12 mouse cellular contexts compared by ENCODE assay signal in the genomic region with DNA sequence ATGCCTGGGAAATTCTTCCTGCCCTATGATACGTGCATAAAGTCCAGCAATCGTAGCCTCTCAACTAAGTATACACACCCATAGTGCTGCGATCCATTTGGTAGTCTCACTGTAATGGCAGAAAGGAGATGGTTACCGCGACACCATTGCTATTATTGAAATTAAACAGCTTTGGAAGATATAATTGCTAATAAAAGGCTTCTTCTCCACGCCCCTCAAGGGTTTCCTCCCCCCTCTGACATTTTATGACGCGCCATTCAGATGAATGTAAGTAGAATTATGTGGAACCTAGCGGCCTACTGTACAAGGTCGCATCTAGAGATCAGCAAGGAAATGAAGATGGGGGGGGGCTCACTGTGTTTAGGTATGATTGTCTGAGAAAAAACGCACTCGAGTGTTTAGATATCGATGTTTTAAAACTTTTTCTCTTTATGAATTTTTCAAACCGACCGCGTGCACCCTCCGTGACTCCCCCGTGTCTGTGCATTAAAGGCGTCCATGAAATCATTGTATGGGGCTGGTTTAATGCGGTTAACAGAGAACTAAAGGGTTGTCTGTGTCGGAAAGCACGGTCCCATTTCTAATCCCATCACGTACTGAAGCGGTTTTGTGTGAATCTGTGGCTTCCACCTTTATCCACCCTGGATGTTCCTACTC.
A peak's percentile ranks its signal among the peaks of the same experiment; 100 is the strongest.
DNase-seq lines count a peak whose midpoint lies in the region; ATAC-seq lines count a peak whose summit lies in the region.
"Had no signal": no experiment of that assay in that cellular context is flagged by ENCODE, and none has a peak within 500 bp of the region (broad histone marks: within the 10 kb centered on the region; RNA-seq: fewer than 3 reads in every experiment).

No protein-coding gene starts in this region.

- peak overlapping the region; percentile 87 for H3K4me3 ChIP-seq in forebrain, embryonic 12.5 days (replicated peaks)
- H3K4me3 ChIP-seq in midbrain, embryonic 11.5 days (ENCODE audit: low read depth, low read length) = peak overlapping the region; percentile 46
- H3K4me3 ChIP-seq: heart, adult 2 months; intestine, embryonic 15.5 days; stomach, embryonic 15.5 days had no signal

- no peaks in the 10 kb centered on the region for H3K36me3 ChIP-seq in forebrain, embryonic 12.5 days (replicated peaks)
- H3K36me3 ChIP-seq in midbrain, embryonic 11.5 days (ENCODE audit: control insufficient read depth, insufficient read depth, low read length) = no peaks in the 10 kb centered on the region
- H3K36me3 ChIP-seq: intestine, embryonic 15.5 days; lung, embryonic 15.5 days; stomach, embryonic 15.5 days had no signal

- H3K4me1 ChIP-seq in forebrain, embryonic 12.5 days = peaks cover 2% of the 10 kb centered on the region; the same call in 1 of the 2 replicates
- peaks cover 22% of the 10 kb centered on the region for H3K4me1 ChIP-seq in midbrain, embryonic 11.5 days (ENCODE audit: control insufficient read depth, insufficient read depth, low read length)
- H3K4me1 ChIP-seq: intestine, embryonic 15.5 days; stomach, embryonic 15.5 days had no signal

- H3K27ac ChIP-seq in forebrain, embryonic 12.5 days = peak overlapping the region; percentile 100
- peak overlapping the region; percentile 10; the same call in 1 of the 2 replicates for H3K27ac ChIP-seq in midbrain, embryonic 11.5 days (ENCODE audit: low read depth, low read length)
- H3K27ac ChIP-seq: heart, adult 2 months; intestine, embryonic 15.5 days; lung, embryonic 15.5 days; stomach, embryonic 15.5 days had no signal

- H3K27me3 ChIP-seq in forebrain, embryonic 12.5 days = 0 out of 2 replicates have a peak, but pooled peaks cover 5% of the 10 kb centered on the region
- H3K27me3 ChIP-seq in midbrain, embryonic 11.5 days (ENCODE audit: control insufficient read depth, insufficient read depth, low read length) = peaks cover 77% of the 10 kb centered on the region

- H3K9me3 ChIP-seq in forebrain, embryonic 12.5 days = no peaks in the 10 kb centered on the region
- no peaks in the 10 kb centered on the region for H3K9me3 ChIP-seq in midbrain, embryonic 11.5 days (ENCODE audit: control insufficient read depth, low read length)
- H3K9me3 ChIP-seq: intestine, embryonic 15.5 days; lung, embryonic 15.5 days; stomach, embryonic 15.5 days had no signal

- H3K4me2 ChIP-seq in forebrain, embryonic 12.5 days = peak overlapping the region; percentile 73
- H3K4me2 ChIP-seq in midbrain, embryonic 11.5 days = peak overlapping the region; percentile 62
- H3K4me2 ChIP-seq: intestine, embryonic 15.5 days; lung, embryonic 15.5 days; stomach, embryonic 15.5 days had no signal

- ATAC-seq in forebrain, embryonic 12.5 days (ENCODE audit: low FRiP score) = no peak
- ATAC-seq in midbrain, embryonic 11.5 days (ENCODE audit: low FRiP score) = peak; percentile 36; the same call in 1 of the 2 replicates
- ATAC-seq: intestine, embryonic 15.5 days had no signal

- WGBS in forebrain, embryonic 12.5 days = 3% methylated on average over 24 of the region's 24 CpGs
- WGBS in midbrain, embryonic 11.5 days = 2% methylated on average over 24 of the region's 24 CpGs

- DNase-seq in right cerebral cortex, adult 2 months (ENCODE audit: low spot score in 2 of 2) = peak; percentile 44 to 60
- no peak for DNase-seq in right cerebral cortex, postnatal 4 days
- peak; percentile 95 for DNase-seq in midbrain, embryonic 11.5 days (ENCODE audit: low spot score, missing footprints)
- DNase-seq in urinary bladder, adult 18-20 months (ENCODE audit: low spot score in 2 of 2) = no peak
- no peak for DNase-seq in lung, postnatal 36 days
- no peak for DNase-seq in lung, postnatal 4 days
- DNase-seq in B cell, adult 2 months = no peak
- DNase-seq: heart, adult 2 months had no signal

- peak overlapping the region; percentile 100 for H3K9ac ChIP-seq in forebrain, embryonic 12.5 days
- H3K9ac ChIP-seq in midbrain, embryonic 11.5 days (ENCODE audit: low read length) = peak overlapping the region; percentile 79
- H3K9ac ChIP-seq: intestine, embryonic 15.5 days; lung, embryonic 15.5 days; stomach, embryonic 15.5 days had no signal

Comparison
In these comparisons a context has a peak if more than half of its experiments do, and no peak if none do; other contexts are left out.
1. DNase-seq: peak in right cerebral cortex, adult 2 months (2 of 2) and midbrain, embryonic 11.5 days (single experiment); none in right cerebral cortex, postnatal 4 days (single experiment), urinary bladder, adult 18-20 months (0 of 2), lung, postnatal 36 days (single experiment), lung, postnatal 4 days (0 of 2) and B cell, adult 2 months (0 of 2).